Mouse (Mus musculus) ES-Bruce4 (cell line): ENCODE measurements around the gene Pik3c2b. TPM values are rescaled to one million over a fixed set of nuclear protein-coding genes. Genes with fewer than 3 reads are reported as not detected.

Experiments used
- H3K27ac ChIP-seq: 2 replicates; pipeline ENCODE4 v1.5.1; 2012; ENCODE audit warnings: low read length, inconsistent platforms; ENCODE audit not compliant: insufficient read depth
- H3K27me3 ChIP-seq: 2 replicates; pipeline ENCODE4 v1.6.1; 2012; ENCODE audit warnings: mild to moderate bottlenecking, low read length, inconsistent platforms; ENCODE audit not compliant: control insufficient read depth, poor library complexity, insufficient read depth, severe bottlenecking
- H3K36me3 ChIP-seq: 2 replicates; pipeline ENCODE4 v1.6.1; 2012; ENCODE audit warnings: inconsistent platforms, mild to moderate bottlenecking, low read length, moderate library complexity; ENCODE audit not compliant: control insufficient read depth, poor library complexity, insufficient read depth, severe bottlenecking
- H3K4me1 ChIP-seq: one replicate; pipeline ENCODE4 v1.8.1; 2011; ENCODE audit warnings: low read length; ENCODE audit not compliant: control insufficient read depth, insufficient read depth
- H3K4me3 ChIP-seq: 2 replicates; pipeline ENCODE4 v1.5.1; 2011; ENCODE audit warnings: low read depth, mild to moderate bottlenecking, low read length
- H3K9ac ChIP-seq: 2 replicates; pipeline ENCODE4 v1.6.1; 2012; ENCODE audit warnings: low read depth, mild to moderate bottlenecking, inconsistent platforms; ENCODE audit not compliant: poor library complexity, severe bottlenecking
- H3K9me3 ChIP-seq: replicated peaks from 2 replicates; pipeline ENCODE4 v1.6.1; 2012; ENCODE audit warnings: mild to moderate bottlenecking, low read length, inconsistent platforms; ENCODE audit not compliant: control insufficient read depth, poor library complexity, insufficient read depth, severe bottlenecking
- CTCF ChIP-seq: IDR thresholded peaks from one replicate; pipeline ENCODE4 v1.8.1; 2011; ENCODE audit warnings: low read depth, low read length
- EP300 ChIP-seq: IDR thresholded peaks from 2 replicates; pipeline ENCODE4 v1.6.1; 2011; ENCODE audit warnings: low read depth, low read length; ENCODE audit not compliant: insufficient read depth
- POLR2A ChIP-seq: IDR thresholded peaks from one replicate; pipeline ENCODE4 v1.8.1; 2011; ENCODE audit warnings: low read length; ENCODE audit not compliant: insufficient read depth
- polyA plus RNA-seq: library from polyadenylated mRNA; stranded (reverse); fragments of >200 nt; gene quantifications from 2 replicates; pipeline ENCODE4 v1.2.4, GENCODE M21; 2011; ENCODE audit warnings: low read depth; ENCODE audit not compliant: missing spikeins, insufficient read depth, insufficient read length

The Pik3c2b gene
- polyA plus RNA-seq, 1 experiment = 6.0 TPM

GRCm38 (mm10) chr1:133134071-133134470 is 88.6 kb downstream of the Pik3c2b start:
- H3K9ac ChIP-seq = peak overlapping the region; percentile 88
- no peak for TF ChIP-seq EP300
- TF ChIP-seq CTCF = no peak
- no peak for TF ChIP-seq POLR2A
- no peaks in the 10 kb centered on the region for H3K27me3 ChIP-seq
- no peaks in the 10 kb centered on the region for H3K9me3 ChIP-seq
- H3K4me3 ChIP-seq = peak overlapping the region; percentile 87
- H3K4me1 ChIP-seq = no peaks in the 10 kb centered on the region
- H3K36me3 ChIP-seq = peaks cover 58% of the 10 kb centered on the region
- H3K27ac ChIP-seq = no peak overlapping the region

GRCm38 (mm10) chr1:133134881-133135280 is 89.4 kb downstream of the Pik3c2b start:
- peaks cover 64% of the 10 kb centered on the region for H3K36me3 ChIP-seq
- H3K9ac ChIP-seq = no peak overlapping the region
- H3K4me3 ChIP-seq = peak overlapping the region; percentile 47
- TF ChIP-seq CTCF (no peak), EP300 (no peak), POLR2A (no peak)
- H3K9me3 ChIP-seq = no peaks in the 10 kb centered on the region
- no peaks in the 10 kb centered on the region for H3K27me3 ChIP-seq
- no peak overlapping the region for H3K27ac ChIP-seq
- H3K4me1 ChIP-seq = no peaks in the 10 kb centered on the region

GRCm38 (mm10) chr1:133135808-133136207 is 90.3 kb downstream of the Pik3c2b start:
- H3K36me3 ChIP-seq = peaks cover 67% of the 10 kb centered on the region
- no peaks in the 10 kb centered on the region for H3K4me1 ChIP-seq
- TF ChIP-seq CTCF (no peak), POLR2A (no peak), EP300 (no peak)
- no peaks in the 10 kb centered on the region for H3K9me3 ChIP-seq
- H3K4me3 ChIP-seq = no peak overlapping the region
- H3K27ac ChIP-seq = no peak overlapping the region
- H3K9ac ChIP-seq = no peak overlapping the region
- H3K27me3 ChIP-seq = no peaks in the 10 kb centered on the region

- Histone ChIP-seq H3K9me3 (no peaks in the 10 kb centered on the region), H3K4me1 (no peaks in the 10 kb centered on the region), H3K9ac (no peak overlapping the region), H3K4me3 (no peak overlapping the region), H3K27ac (no peak overlapping the region), H3K36me3 (peaks cover 58% of the 10 kb centered on the region), H3K27me3 (no peaks in the 10 kb centered on the region)
- TF ChIP-seq CTCF = no peak
- no peak for TF ChIP-seq EP300
- TF ChIP-seq POLR2A = no peak
Measured at GRCm38 (mm10) chr1:133138401-133138800, 92.9 kb downstream of the Pik3c2b start.

- H3K9me3 ChIP-seq = no peaks in the 10 kb centered on the region
- no peak overlapping the region for H3K9ac ChIP-seq
- TF ChIP-seq CTCF (peak; percentile 95), POLR2A (no peak), EP300 (no peak)
- no peaks in the 10 kb centered on the region for H3K27me3 ChIP-seq
- H3K4me1 ChIP-seq = no peaks in the 10 kb centered on the region
- H3K27ac ChIP-seq = peak overlapping the region; percentile 19
- H3K4me3 ChIP-seq = peak overlapping the region; percentile 31
- H3K36me3 ChIP-seq = no peaks in the 10 kb centered on the region
Measured at GRCm38 (mm10) chr1:133146014-133147009, 100.8 kb downstream of the Pik3c2b start.

- no peak for TF ChIP-seq EP300
- TF ChIP-seq CTCF = no peak
- no peak for TF ChIP-seq POLR2A
- H3K4me1 ChIP-seq = no peaks in the 10 kb centered on the region
- H3K27me3 ChIP-seq = no peaks in the 10 kb centered on the region
- no peaks in the 10 kb centered on the region for H3K36me3 ChIP-seq
- no peak overlapping the region for H3K9ac ChIP-seq
- H3K27ac ChIP-seq = no peak overlapping the region
- no peak overlapping the region for H3K4me3 ChIP-seq
- H3K9me3 ChIP-seq = no peaks in the 10 kb centered on the region
Measured at GRCm38 (mm10) chr1:133147324-133147723, 101.9 kb downstream of the Pik3c2b start.
